Mouse (Mus musculus) intestine, embryonic 14.5 days (tissue): ENCODE measurements around the gene Ifit3. TPM values are rescaled to one million over a fixed set of nuclear protein-coding genes. Genes with fewer than 3 reads are reported as not detected.
A peak's percentile ranks its signal among the peaks of the same experiment; 100 is the strongest.

Experiments used
- ATAC-seq: fragments of 200-750 bp; cut with Nextera tagmentation; replicated peaks from 2 replicates; pipeline ENCODE4 v1.8.0; 2017; ENCODE audit warnings: low read depth, moderate number of reproducible peaks, moderate TSS enrichment, moderate library complexity; ENCODE audit not compliant: low FRiP score, low TSS enrichment
- DNase-seq: peaks from one replicate; pipeline ENCODE4 v3.0.0-alpha.2; 2018; ENCODE audit warnings: low spot score
- H3K27ac ChIP-seq: fragments of 300-500 bp; sonication (generic); 2 replicates; pipeline ENCODE4 v1.5.1; 2014; ENCODE audit warnings: low read depth, mild to moderate bottlenecking, control low read depth
- H3K27me3 ChIP-seq: fragments of 300-500 bp; sonication (generic); replicated peaks from 2 replicates; pipeline ENCODE4 v1.6.1; 2014; ENCODE audit warnings: low read length, control low read depth; ENCODE audit not compliant: control insufficient read depth, insufficient read depth
- H3K36me3 ChIP-seq: fragments of 300-500 bp; sonication (generic); 2 replicates; pipeline ENCODE4 v1.6.1; 2014; ENCODE audit warnings: low read length, control low read depth; ENCODE audit not compliant: control insufficient read depth, insufficient read depth
- H3K4me1 ChIP-seq: fragments of 300-500 bp; sonication (generic); replicated peaks from 2 replicates; pipeline ENCODE4 v1.6.1; 2014; ENCODE audit warnings: low read length, control low read depth, mixed read lengths; ENCODE audit not compliant: control insufficient read depth, insufficient read depth
- H3K4me2 ChIP-seq: fragments of 300-500 bp; sonication (generic); 2 replicates; pipeline ENCODE4 v1.6.1; 2014; ENCODE audit warnings: low read length
- H3K4me3 ChIP-seq: fragments of 300-500 bp; sonication (generic); 2 replicates; pipeline ENCODE4 v1.5.1; 2014; ENCODE audit warnings: low read depth, low read length, control low read depth, mixed read lengths
- H3K9ac ChIP-seq: fragments of 300-500 bp; sonication (generic); 2 replicates; pipeline ENCODE4 v1.6.1; 2014; ENCODE audit warnings: mild to moderate bottlenecking, low read length
- H3K9me3 ChIP-seq: fragments of 300-500 bp; sonication (generic); 2 replicates; pipeline ENCODE4 v1.6.1; 2016; ENCODE audit warnings: low read length, control low read depth; ENCODE audit not compliant: control insufficient read depth
- WGBS: fragments of 180-500 bp; shearing (Covaris S2); extraction: QIAGEN DNeasy Blood & Tissue Kit; methylation state at CpG from one replicate; pipeline ENCODE4 v1.1.7; 2014; 5-methylcytosine and 5-hydroxymethylcytosine counted together
- polyA plus RNA-seq: library from polyadenylated mRNA; unstranded; fragments of >200 nt; fragmentation: Nextera tagmentation; extraction: Ambion mirVana; gene quantifications from 2 replicates; pipeline ENCODE4 v1.2.1, GENCODE M21; 2014

Ifit3 gene
- polyA plus RNA-seq, 1 experiment from 2014 or later, result 0.60 TPM

- H3K4me2 ChIP-seq, result peak overlapping the region; percentile 34
- H3K9ac ChIP-seq, result no peak overlapping the region
- H3K36me3 ChIP-seq, result no peaks in the 10 kb centered on the region
- H3K27ac ChIP-seq, result peak overlapping the region; percentile 47; the same call in 1 of the 2 replicates
- DNase-seq (no peak), ATAC-seq (no peak)
- no peaks in the 10 kb centered on the region for H3K27me3 ChIP-seq
- H3K4me3 ChIP-seq, result no peak overlapping the region
- no peaks in the 10 kb centered on the region; the same call in 1 of the 2 replicates for H3K9me3 ChIP-seq
- H3K4me1 ChIP-seq, result peaks cover 17% of the 10 kb centered on the region
- 47% methylated on average over 3 of the region's 3 CpGs for WGBS
Measured at GRCm38 (mm10) chr19:34553522-34553921, 29.8 kb upstream of the Ifit3 start.

DNA sequence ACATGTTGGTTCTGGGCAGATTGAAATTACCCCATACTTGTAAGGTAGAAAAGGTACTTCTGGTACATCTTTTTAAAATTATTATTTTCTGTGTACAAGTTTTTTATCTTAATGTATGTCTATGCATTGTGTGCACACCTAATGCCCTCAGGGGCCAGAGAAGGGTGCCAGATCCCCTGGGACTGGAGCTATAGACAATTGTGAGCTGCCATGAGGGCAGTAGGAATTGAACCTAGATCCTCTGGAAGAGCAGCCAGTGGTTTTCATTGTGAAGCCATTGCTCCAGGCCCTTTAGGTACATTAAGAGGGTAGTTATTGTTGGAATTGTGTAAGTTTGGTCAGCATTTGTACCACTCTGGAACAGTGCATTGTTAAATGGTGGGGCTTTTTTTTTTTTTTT, 29.3 kb upstream of the Ifit3 start:
- ATAC-seq, result no peak
- Histone ChIP-seq H3K9me3 (no peaks in the 10 kb centered on the region; the same call in 1 of the 2 replicates), H3K4me1 (peaks cover 17% of the 10 kb centered on the region), H3K27ac (no peak overlapping the region), H3K4me2 (no peak overlapping the region), H3K36me3 (no peaks in the 10 kb centered on the region), H3K9ac (no peak overlapping the region), H3K27me3 (no peaks in the 10 kb centered on the region), H3K4me3 (no peak overlapping the region)
- DNase-seq, result no peak

- H3K9ac ChIP-seq, result no peak overlapping the region
- no peak for ATAC-seq
- H3K36me3 ChIP-seq, result no peaks in the 10 kb centered on the region
- peaks cover 17% of the 10 kb centered on the region for H3K4me1 ChIP-seq
- WGBS, result 46% methylated on average over 3 of the region's 3 CpGs
- no peak overlapping the region for H3K27ac ChIP-seq
- H3K4me3 ChIP-seq, result no peak overlapping the region
- no peak overlapping the region for H3K4me2 ChIP-seq
- H3K27me3 ChIP-seq, result no peaks in the 10 kb centered on the region
- no peaks in the 10 kb centered on the region; the same call in 1 of the 2 replicates for H3K9me3 ChIP-seq
- no peak for DNase-seq
Measured at GRCm38 (mm10) chr19:34556621-34557020, 26.7 kb upstream of the Ifit3 start.

DNA sequence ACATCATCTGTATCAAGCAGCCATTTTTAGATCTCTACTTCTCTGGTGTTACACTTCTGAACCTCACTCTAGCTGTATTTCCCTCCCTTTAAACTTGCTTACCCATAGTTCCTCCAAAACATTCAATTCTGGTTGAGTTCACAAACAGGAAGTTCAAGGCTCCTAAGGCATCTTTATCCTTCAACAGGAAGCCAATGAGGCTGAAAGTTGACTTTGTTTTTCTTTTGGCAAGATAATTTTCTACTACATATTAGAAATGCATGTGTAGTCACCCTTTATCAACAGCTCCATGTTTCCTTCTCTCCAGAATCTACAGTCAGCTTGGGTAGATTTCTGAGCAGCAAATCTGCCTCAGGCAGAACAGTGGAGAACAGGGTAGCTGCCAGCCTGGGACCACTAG, 20.8 kb upstream of the Ifit3 start:
- ATAC-seq (no peak), DNase-seq (no peak)
- Histone ChIP-seq H3K27me3 (no peaks in the 10 kb centered on the region), H3K36me3 (no peaks in the 10 kb centered on the region), H3K4me2 (no peak overlapping the region), H3K27ac (no peak overlapping the region), H3K4me1 (no peaks in the 10 kb centered on the region), H3K9ac (no peak overlapping the region), H3K4me3 (no peak overlapping the region), H3K9me3 (no peaks in the 10 kb centered on the region)

DNA sequence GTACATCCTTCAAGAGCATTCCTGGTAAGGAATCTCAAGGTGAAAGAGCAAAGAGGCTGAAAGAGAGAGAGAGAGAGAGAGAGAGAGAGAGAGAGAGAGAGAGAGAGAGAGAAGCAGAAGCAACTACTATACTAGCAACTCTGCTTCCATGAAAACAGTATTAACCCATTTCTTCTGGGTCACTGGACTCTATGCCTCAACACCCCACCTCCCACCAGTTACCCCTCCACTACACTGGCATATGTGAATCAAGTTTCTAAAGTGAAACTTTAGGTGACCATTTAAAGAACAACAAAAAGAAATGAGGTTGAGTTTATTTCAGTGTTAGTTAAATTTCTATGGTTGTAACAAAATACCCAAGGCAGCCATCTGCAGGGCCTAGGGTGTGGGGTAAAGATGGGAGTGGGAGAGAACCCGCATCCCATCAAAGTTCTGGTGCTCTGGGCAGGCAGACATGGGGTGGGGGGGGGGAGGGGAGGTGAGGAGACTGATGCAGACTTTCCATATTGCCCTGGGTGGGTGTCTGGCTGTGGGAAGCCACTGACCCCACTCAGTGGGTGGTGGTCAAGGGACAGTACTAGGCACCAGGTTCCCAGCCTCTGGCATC, 17.1 kb upstream of the Ifit3 start:
- no peak for DNase-seq
- Histone ChIP-seq H3K4me2 (no peak overlapping the region), H3K27me3 (no peaks in the 10 kb centered on the region), H3K4me3 (no peak overlapping the region), H3K36me3 (no peaks in the 10 kb centered on the region), H3K27ac (no peak overlapping the region), H3K9ac (no peak overlapping the region), H3K9me3 (no peaks in the 10 kb centered on the region), H3K4me1 (0 out of 2 replicates have a peak, but pooled peaks cover 5% of the 10 kb centered on the region)
- WGBS, result 88% methylated on average over 1 of the region's 1 CpGs
- no peak for ATAC-seq

- Histone ChIP-seq H3K27ac (no peak overlapping the region), H3K4me3 (no peak overlapping the region), H3K4me1 (0 out of 2 replicates have a peak, but pooled peaks cover 5% of the 10 kb centered on the region), H3K9me3 (no peaks in the 10 kb centered on the region), H3K36me3 (peaks cover 7% of the 10 kb centered on the region), H3K4me2 (no peak overlapping the region), H3K27me3 (no peaks in the 10 kb centered on the region), H3K9ac (no peak overlapping the region)
- no peak for DNase-seq
- 54% methylated on average over 7 of the region's 7 CpGs for WGBS
- ATAC-seq, result no peak
Measured at GRCm38 (mm10) chr19:34568988-34569895, 14.1 kb upstream of the Ifit3 start.

GRCm38 (mm10) chr19:34569896-34570476, 13.3 kb upstream of the Ifit3 start:
- Histone ChIP-seq H3K27ac (no peak overlapping the region), H3K36me3 (peaks cover 7% of the 10 kb centered on the region), H3K4me1 (0 out of 2 replicates have a peak, but pooled peaks cover 5% of the 10 kb centered on the region), H3K9me3 (no peaks in the 10 kb centered on the region), H3K4me3 (no peak overlapping the region), H3K27me3 (no peaks in the 10 kb centered on the region), H3K4me2 (no peak overlapping the region), H3K9ac (no peak overlapping the region)
- ATAC-seq (no peak), DNase-seq (no peak)
- WGBS, result 52% methylated on average over 4 of the region's 4 CpGs

GRCm38 (mm10) chr19:34571080-34571479, 12.3 kb upstream of the Ifit3 start:
- Histone ChIP-seq H3K9me3 (no peaks in the 10 kb centered on the region), H3K36me3 (peaks cover 7% of the 10 kb centered on the region), H3K9ac (no peak overlapping the region), H3K27me3 (no peaks in the 10 kb centered on the region), H3K4me2 (no peak overlapping the region), H3K27ac (no peak overlapping the region), H3K4me3 (no peak overlapping the region), H3K4me1 (0 out of 2 replicates have a peak, but pooled peaks cover 5% of the 10 kb centered on the region)
- no peak for ATAC-seq
- 100% methylated on average over 1 of the region's 1 CpGs for WGBS
- DNase-seq, result no peak
